Mouse (Mus musculus): ENCODE data around the gene Fam198b. TPM values are rescaled to one million over a fixed set of nuclear protein-coding genes. Genes with fewer than 3 reads are reported as not detected.

The Fam198b gene
- total RNA-seq (2014; fragmentation: Nextera tagmentation) (not detected in 2 replicates), total RNA-seq (2017) (0.23 TPM in 1 of 2 replicates, not detected in the other)

GRCm38 (mm10) chr3:79884305-79884704 is at the start of gene Fam198b:
Fam198b (plus strand) TSS chr3:79884533.
- no peak for ATAC-seq (replicated peaks; ENCODE audit: low FRiP score, low TSS enrichment, poor library complexity, severe bottlenecking)

GRCm38 (mm10) chr3:79838751-79839150 is 45.6 kb upstream of the Fam198b start:
- peak; percentile 60 for ATAC-seq (replicated peaks; ENCODE audit: low FRiP score, low TSS enrichment, poor library complexity, severe bottlenecking)

- no peak for ATAC-seq (replicated peaks; ENCODE audit: low FRiP score, low TSS enrichment, poor library complexity, severe bottlenecking)
These were observed 42.9 kb upstream of the Fam198b start for GRCm38 (mm10) chr3:79841475-79841874.

- ATAC-seq (replicated peaks; ENCODE audit: low FRiP score, low TSS enrichment, poor library complexity, severe bottlenecking), result peak; percentile 76
These were observed 42.2 kb upstream of the Fam198b start for GRCm38 (mm10) chr3:79842165-79842564.

GRCm38 (mm10) chr3:79842616-79843016 is 41.7 kb upstream of the Fam198b start:
- ATAC-seq (replicated peaks; ENCODE audit: low FRiP score, low TSS enrichment, poor library complexity, severe bottlenecking), result peak; percentile 93

- 0 out of 2 replicates have a peak, but pooled peaks have one; percentile 29 for ATAC-seq (replicated peaks; ENCODE audit: low FRiP score, low TSS enrichment, poor library complexity, severe bottlenecking)
These were observed 40.3 kb upstream of the Fam198b start for GRCm38 (mm10) chr3:79843999-79844398.

- no peak for ATAC-seq (replicated peaks; ENCODE audit: low FRiP score, low TSS enrichment, poor library complexity, severe bottlenecking)
These were observed 37.7 kb upstream of the Fam198b start for GRCm38 (mm10) chr3:79846633-79847032.

- ATAC-seq (replicated peaks; ENCODE audit: low FRiP score, low TSS enrichment, poor library complexity, severe bottlenecking), result no peak
These were observed 35.5 kb upstream of the Fam198b start for GRCm38 (mm10) chr3:79848841-79849240.

GRCm38 (mm10) chr3:79849621-79850020 is 34.7 kb upstream of the Fam198b start:
- peak; percentile 34; the same call in 1 of the 2 replicates for ATAC-seq (replicated peaks; ENCODE audit: low FRiP score, low TSS enrichment, poor library complexity, severe bottlenecking)

- no peak for ATAC-seq (replicated peaks; ENCODE audit: low FRiP score, low TSS enrichment, poor library complexity, severe bottlenecking)
These were observed 33.7 kb upstream of the Fam198b start for GRCm38 (mm10) chr3:79850656-79851055.

- ATAC-seq (replicated peaks; ENCODE audit: low FRiP score, low TSS enrichment, poor library complexity, severe bottlenecking), result peak; percentile 42; the same call in 1 of the 2 replicates
These were observed 32.2 kb upstream of the Fam198b start for GRCm38 (mm10) chr3:79852108-79852507.

GRCm38 (mm10) chr3:79852654-79853166 is 31.6 kb upstream of the Fam198b start, which contains the start of gene Tmem144:
Tmem144 (minus strand) TSS chr3:79852773.
- ATAC-seq (replicated peaks; ENCODE audit: low FRiP score, low TSS enrichment, poor library complexity, severe bottlenecking), result 0 out of 2 replicates have a peak, but pooled peaks have one; percentile 20

- no peak for ATAC-seq (replicated peaks; ENCODE audit: low FRiP score, low TSS enrichment, poor library complexity, severe bottlenecking)
These were observed 26.6 kb upstream of the Fam198b start for GRCm38 (mm10) chr3:79857780-79858179.

GRCm38 (mm10) chr3:79858221-79858620 is 26.1 kb upstream of the Fam198b start:
- no peak for ATAC-seq (replicated peaks; ENCODE audit: low FRiP score, low TSS enrichment, poor library complexity, severe bottlenecking)

GRCm38 (mm10) chr3:79864824-79865223 is 19.5 kb upstream of the Fam198b start:
- ATAC-seq (replicated peaks; ENCODE audit: low FRiP score, low TSS enrichment, poor library complexity, severe bottlenecking), result no peak

GRCm38 (mm10) chr3:79866089-79866488 is 18.2 kb upstream of the Fam198b start:
- ATAC-seq (replicated peaks; ENCODE audit: low FRiP score, low TSS enrichment, poor library complexity, severe bottlenecking), result no peak

- ATAC-seq (replicated peaks; ENCODE audit: low FRiP score, low TSS enrichment, poor library complexity, severe bottlenecking), result no peak
These were observed 17.8 kb upstream of the Fam198b start for GRCm38 (mm10) chr3:79866526-79866925.

GRCm38 (mm10) chr3:79867121-79867709 is 17.1 kb upstream of the Fam198b start:
- ATAC-seq (replicated peaks; ENCODE audit: low FRiP score, low TSS enrichment, poor library complexity, severe bottlenecking), result no peak

- ATAC-seq (replicated peaks; ENCODE audit: low FRiP score, low TSS enrichment, poor library complexity, severe bottlenecking), result no peak
These were observed 8.9 kb upstream of the Fam198b start for GRCm38 (mm10) chr3:79875471-79875870.

- ATAC-seq (replicated peaks; ENCODE audit: low FRiP score, low TSS enrichment, poor library complexity, severe bottlenecking), result no peak
These were observed 6.0 kb upstream of the Fam198b start for GRCm38 (mm10) chr3:79878350-79878749.

GRCm38 (mm10) chr3:79879246-79879645 is 5.1 kb upstream of the Fam198b start:
- ATAC-seq (replicated peaks; ENCODE audit: low FRiP score, low TSS enrichment, poor library complexity, severe bottlenecking), result no peak
